In genomic region chr17:23670516-23671074, GRCm38 (mm10) we compare ENCODE assay signal across 21 mouse cellular contexts. TPM values are rescaled to one million over a fixed set of nuclear protein-coding genes. Genes with fewer than 3 reads are reported as not detected.
A peak's percentile ranks its signal among the peaks of the same experiment; 100 is the strongest.
DNase-seq lines count a peak whose midpoint lies in the region; ATAC-seq and TF ChIP-seq lines count a peak whose summit lies in the region.
"Had no signal": no experiment of that assay in that cellular context is flagged by ENCODE, and none has a peak within 500 bp of the region (broad histone marks: within the 10 kb centered on the region; RNA-seq: fewer than 3 reads in every experiment).

No protein-coding gene starts in this region.

- 78% methylated on average over 7 of the region's 7 CpGs for WGBS in lung, postnatal 0 days

- no peak overlapping the region for H3K27ac ChIP-seq in lung, postnatal 0 days (ENCODE audit: low read length)
- H3K27ac ChIP-seq: embryonic facial prominence, embryonic 15.5 days; forebrain, embryonic 10.5 days; heart, embryonic 13.5 days; hindbrain, embryonic 15.5 days had no signal

- H3K9me3 ChIP-seq in lung, postnatal 0 days (ENCODE audit: low read length): no peaks in the 10 kb centered on the region
- H3K9me3 ChIP-seq: embryonic facial prominence, embryonic 15.5 days; forebrain, embryonic 10.5 days; heart, embryonic 13.5 days; hindbrain, embryonic 15.5 days had no signal

- TF ChIP-seq CTCF in lung, postnatal 0 days (IDR thresholded peaks at IDR 0.05): peak; percentile 11; the same call in 1 of the 2 replicates

- H3K4me3 ChIP-seq in lung, postnatal 0 days (ENCODE audit: low read depth, low read length): no peak overlapping the region
- H3K4me3 ChIP-seq: embryonic facial prominence, embryonic 15.5 days; erythroblast, embryonic 14.5 days; forebrain, embryonic 10.5 days; heart, embryonic 13.5 days; hindbrain, embryonic 15.5 days had no signal

- no peak for TF ChIP-seq EP300 in lung, postnatal 0 days (IDR thresholded peaks at IDR 0.05)

- H3K9ac ChIP-seq in lung, postnatal 0 days (replicated peaks; ENCODE audit: low read depth): no peak overlapping the region
- H3K9ac ChIP-seq: embryonic facial prominence, embryonic 15.5 days; heart, embryonic 13.5 days; hindbrain, embryonic 15.5 days had no signal

- DNase-seq in cerebellum, adult 9-10 months: peak; percentile 59
- no peak for DNase-seq in cerebellum, postnatal 4 days (ENCODE audit: low spot score in 2 of 2)
- no peak for DNase-seq in lung, postnatal 0 days (ENCODE audit: low spot score)
- DNase-seq in lung, adult 18-20 months: no peak
- peak; percentile 64 for DNase-seq in R1 (ENCODE audit: low read depth, low spot score)
- no peak for DNase-seq in left cerebral cortex, adult 9 months (ENCODE audit: low spot score in 2 of 2)
- DNase-seq: adrenal gland, postnatal 10 days; cerebellum, adult 18-20 months; embryo, embryonic 11 days; gastrocnemius, postnatal 10 days; heart, postnatal 36 days; kidney, adult 8-10 months had no signal

- no peaks in the 10 kb centered on the region for H3K27me3 ChIP-seq in lung, postnatal 0 days (replicated peaks; ENCODE audit: insufficient read depth, low read length)
- H3K27me3 ChIP-seq: CH12.LX; embryonic facial prominence, embryonic 15.5 days; heart, embryonic 13.5 days had no signal

- H3K4me1 ChIP-seq in lung, postnatal 0 days (ENCODE audit: insufficient read depth, low read depth, low read length): peaks cover 15% of the 10 kb centered on the region; the same call in 1 of the 2 replicates

- no peak overlapping the region for H3K4me2 ChIP-seq in lung, postnatal 0 days (replicated peaks; ENCODE audit: low read depth, low read length)
- H3K4me2 ChIP-seq: embryonic facial prominence, embryonic 15.5 days; heart, embryonic 13.5 days; hindbrain, embryonic 15.5 days had no signal

- no peak for ATAC-seq in lung, postnatal 0 days
- ATAC-seq: forebrain, embryonic 14.5 days; intestine, embryonic 16.5 days had no signal

- peaks cover 13% of the 10 kb centered on the region; the same call in 1 of the 2 replicates for H3K36me3 ChIP-seq in lung, postnatal 0 days (ENCODE audit: insufficient read depth, low read length)

RNA-seq across cellular contexts. Expression of gene Hcfc1r1, which starts 2.8 kb away (rescaled TPM):
- polyA plus RNA-seq in lung, postnatal 0 days (2015; fragmentation: Nextera tagmentation; extraction: Ambion mirVana): 104 and 107 TPM in 2 replicates

RNA-seq across cellular contexts. Expression of gene Thoc6, which starts 3.1 kb away (rescaled TPM):
- polyA plus RNA-seq in lung, postnatal 0 days (2015; fragmentation: Nextera tagmentation; extraction: Ambion mirVana): 18.1 and 18.6 TPM in 2 replicates

RNA-seq across cellular contexts. Expression of gene Tnfrsf12a, which starts 6.7 kb away (rescaled TPM):
- 50.4 and 53.8 TPM in 2 replicates for polyA plus RNA-seq in lung, postnatal 0 days (2015; fragmentation: Nextera tagmentation; extraction: Ambion mirVana)

RNA-seq across cellular contexts. Expression of gene Cldn6, which starts 8.5 kb away (rescaled TPM):
- 5.9 and 6.3 TPM in 2 replicates for polyA plus RNA-seq in lung, postnatal 0 days (2015; fragmentation: Nextera tagmentation; extraction: Ambion mirVana)
- polyA plus RNA-seq: erythroblast, embryonic 14.5 days; heart, postnatal 0 days had no signal

RNA-seq across cellular contexts. Expression of gene Bicdl2, which starts 10.3 kb away (rescaled TPM):
- 7.1 and 8.7 TPM in 2 replicates for polyA plus RNA-seq in lung, postnatal 0 days (2015; fragmentation: Nextera tagmentation; extraction: Ambion mirVana)
- polyA plus RNA-seq: erythroblast, embryonic 14.5 days; forebrain, embryonic 14.5 days; hindbrain, embryonic 15.5 days had no signal

Comparison
In these comparisons a context has a peak if more than half of its experiments do, and no peak if none do; other contexts are left out.
1. DNase-seq: peak in cerebellum, adult 9-10 months (single experiment) and R1 (single experiment); none in cerebellum, postnatal 4 days (0 of 2), lung, postnatal 0 days (single experiment), lung, adult 18-20 months (0 of 2) and left cerebral cortex, adult 9 months (0 of 2).